Mouse (Mus musculus) cerebellum, adult 11-12 months (tissue): ENCODE results near the gene Chrd.

Source experiments
- DNase-seq: peaks from one replicate; pipeline ENCODE4 v3.0.0; 2022

The Chrd gene

GRCm38 (mm10) chr16:20712190-20712589 is 20.7 kb upstream of the Chrd start:
- DNase-seq: no peak

GRCm38 (mm10) chr16:20712889-20713288 is 20.0 kb upstream of the Chrd start:
- peak; percentile 33 for DNase-seq

GRCm38 (mm10) chr16:20714307-20715080 is 18.4 kb upstream of the Chrd start:
- peak; percentile 51 for DNase-seq

- DNase-seq: peak; percentile 55
Measured at GRCm38 (mm10) chr16:20715161-20715560, 17.8 kb upstream of the Chrd start.

- peak; percentile 51 for DNase-seq
Measured at GRCm38 (mm10) chr16:20715566-20715965, 17.4 kb upstream of the Chrd start.

- peak; percentile 81 for DNase-seq
Measured at GRCm38 (mm10) chr16:20715976-20716840, 16.7 kb upstream of the Chrd start.

- DNase-seq: no peak
Measured at GRCm38 (mm10) chr16:20716841-20717180, 16.1 kb upstream of the Chrd start.

GRCm38 (mm10) chr16:20717181-20717977 is 15.5 kb upstream of the Chrd start, which contains the start of the genes Polr2h and Clcn2:
Gene Polr2h, plus strand, starts transcription at chr16:20717665.
Gene Clcn2, minus strand, starts transcription at chr16:20717746.
- peak; percentile 98 for DNase-seq

- no peak for DNase-seq
Measured at GRCm38 (mm10) chr16:20717978-20718670, 14.8 kb upstream of the Chrd start.

- DNase-seq: no peak
Measured at GRCm38 (mm10) chr16:20721808-20722207, 11.1 kb upstream of the Chrd start.

- DNase-seq: no peak
Measured at GRCm38 (mm10) chr16:20722736-20723135, 10.2 kb upstream of the Chrd start.

GRCm38 (mm10) chr16:20723247-20723646 is 9.7 kb upstream of the Chrd start:
- no peak for DNase-seq

- DNase-seq: peak; percentile 25
Measured at GRCm38 (mm10) chr16:20724338-20724748, 8.6 kb upstream of the Chrd start.

GRCm38 (mm10) chr16:20725321-20725720 is 7.6 kb upstream of the Chrd start:
- DNase-seq: peak; percentile 8

GRCm38 (mm10) chr16:20725750-20726149 is 7.2 kb upstream of the Chrd start:
- DNase-seq: peak; percentile 4

- DNase-seq: no peak
Measured at GRCm38 (mm10) chr16:20726384-20726783, 6.5 kb upstream of the Chrd start.

- DNase-seq: no peak
Measured at GRCm38 (mm10) chr16:20730293-20730711, 2.6 kb upstream of the Chrd start.

GRCm38 (mm10) chr16:20731688-20732087 is 1.2 kb upstream of the Chrd start:
- no peak for DNase-seq

GRCm38 (mm10) chr16:20732251-20732924 is 539 bp upstream of the Chrd start:
- DNase-seq: peak; percentile 59

- peak; percentile 69 for DNase-seq
Measured at GRCm38 (mm10) chr16:20733731-20734730, 1.1 kb downstream of the Chrd start, which contains the start of gene Thpo. Gene Thpo, minus strand, starts transcription at chr16:20734511.
